Mouse (Mus musculus) kidney, postnatal 14 days (tissue): ENCODE measurements at regions not wholly inside any gene's neighbourhood (a gene's known extent, or its start where the extent isn't known, plus 50 kb on each side); places are given as distances from the start of the nearest gene placed in this dataset.

Experiments used
- DNase-seq: peaks from one replicate; pipeline ENCODE4 v3.0.0; 2022; ENCODE audit warnings: mixed read lengths

DNA sequence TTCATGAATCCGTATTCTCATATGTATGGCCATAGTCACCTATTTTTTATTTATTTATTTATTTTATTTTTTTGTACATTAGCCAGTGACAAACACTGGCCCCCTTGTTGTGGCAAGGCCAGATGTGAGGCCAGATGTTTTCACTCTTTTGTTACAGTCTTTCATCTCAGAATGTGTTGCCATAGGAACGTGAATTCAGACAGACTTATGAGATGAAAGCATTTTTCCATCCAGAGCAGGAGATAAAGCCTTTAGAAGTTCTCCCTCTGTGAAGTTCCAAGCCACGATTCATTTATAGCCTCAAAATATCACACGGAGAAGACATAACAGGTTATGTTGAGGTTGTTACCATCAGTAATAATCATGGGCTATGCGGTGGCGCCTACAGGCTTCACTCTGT is 220.9 kb downstream of the Arpp21 start:
- no peak for DNase-seq

DNA sequence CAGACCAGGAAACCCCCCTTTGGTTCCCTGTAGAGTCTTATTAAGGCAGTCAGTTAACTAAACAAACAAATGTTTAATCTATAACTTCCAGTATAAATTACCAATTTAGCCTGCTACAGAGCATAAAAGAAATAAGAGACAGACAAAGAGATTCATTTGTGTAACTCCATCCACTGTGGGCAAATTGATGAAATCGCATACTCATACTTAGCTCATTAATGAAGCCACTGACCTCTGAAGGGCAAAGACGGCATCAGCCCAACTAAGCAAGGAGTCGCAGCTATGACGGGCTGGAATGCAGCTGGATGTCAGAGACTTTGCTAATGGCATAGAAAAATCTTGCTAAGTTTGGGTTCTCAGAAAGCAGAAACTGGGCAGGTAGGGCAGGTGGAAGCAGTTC is 241.3 kb downstream of the Arpp21 start:
- DNase-seq, result no peak

DNA sequence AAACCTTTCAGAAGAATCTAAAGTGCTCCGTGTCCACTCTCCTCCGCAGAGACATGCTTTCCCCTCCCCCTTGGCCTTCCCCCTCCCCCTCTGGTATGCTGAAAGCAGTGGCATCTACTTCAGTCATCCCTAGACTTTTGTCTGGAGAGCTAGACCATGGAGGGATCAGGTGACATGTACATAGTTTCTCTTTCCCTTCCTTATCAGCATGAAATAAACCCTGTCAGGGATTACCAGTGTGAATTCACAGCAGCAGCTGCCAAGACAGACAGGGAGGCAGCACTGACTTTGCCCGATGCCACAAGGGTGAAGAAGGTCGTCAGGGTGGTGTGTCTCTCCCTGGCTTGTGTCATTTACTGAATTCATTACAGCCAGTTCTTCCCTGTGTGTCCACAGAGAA is 241.9 kb downstream of the Arpp21 start:
- no peak for DNase-seq

DNA sequence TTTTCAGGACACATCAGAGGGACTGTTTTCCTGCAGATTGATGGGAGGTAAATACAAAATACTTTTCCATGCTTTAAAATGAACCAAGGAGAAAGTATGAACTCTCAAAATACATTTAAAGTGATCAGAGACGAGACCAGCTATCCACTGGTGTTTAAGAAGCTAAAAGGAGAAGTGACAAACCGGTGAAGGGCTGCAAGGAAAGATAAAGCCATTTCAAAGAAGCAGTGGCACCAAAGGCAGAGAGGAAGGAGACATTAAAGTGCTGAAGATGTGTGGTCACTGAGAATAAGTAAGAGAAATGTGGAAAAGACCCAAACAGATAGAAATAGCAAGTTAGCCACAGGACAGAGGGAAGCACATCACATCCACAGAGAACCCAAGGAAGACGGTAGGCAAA is 245.7 kb downstream of the Arpp21 start:
- no peak for DNase-seq

DNA sequence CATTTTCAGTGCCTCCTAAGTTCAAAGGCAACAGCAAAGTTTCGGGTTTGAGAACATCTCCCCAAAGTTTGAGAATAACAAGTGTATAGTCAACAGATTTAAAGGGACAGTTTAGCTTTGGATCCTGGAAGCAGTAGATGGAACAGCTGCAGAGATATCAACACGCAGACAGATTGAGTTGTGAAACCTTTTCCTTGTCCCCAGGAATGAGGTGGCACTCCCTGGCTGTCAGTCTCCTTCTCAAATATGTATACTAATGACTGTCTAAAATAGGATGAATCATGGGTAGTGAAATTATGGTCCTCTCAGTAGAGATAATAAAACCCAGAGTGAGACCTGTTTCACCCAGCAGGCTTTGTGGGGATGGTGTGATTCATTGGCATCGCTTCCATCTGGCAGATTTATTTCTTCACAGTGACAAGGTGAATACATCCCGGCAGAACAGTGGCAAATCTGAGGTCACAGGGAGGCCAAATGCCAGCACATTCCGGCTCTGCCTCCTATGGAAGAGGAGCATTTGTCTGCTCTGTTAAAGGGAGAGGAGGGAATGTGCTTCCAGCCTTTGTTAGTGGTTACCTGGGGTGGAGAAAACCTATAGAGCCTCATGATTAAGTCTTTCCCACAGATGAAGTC is 272.2 kb downstream of the Arpp21 start:
- no peak for DNase-seq

DNA sequence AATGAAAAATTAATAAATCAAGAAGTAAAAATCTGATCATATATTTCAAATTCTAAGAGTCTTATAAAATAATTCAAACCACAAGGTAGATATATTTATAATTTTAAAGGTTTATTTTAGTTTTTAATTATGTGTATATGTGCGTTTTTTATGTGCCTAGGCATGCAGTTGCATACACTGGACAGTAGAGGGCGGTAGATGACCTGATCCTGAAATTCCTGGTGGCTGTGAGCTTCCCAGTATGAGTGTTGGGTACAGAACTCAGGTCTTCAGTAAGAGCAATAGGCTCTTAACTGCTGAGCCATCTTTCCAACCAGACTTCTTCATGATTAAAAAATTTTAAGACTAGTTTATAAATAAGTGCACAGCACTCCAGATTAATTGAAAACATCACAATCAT is 267.7 kb upstream of the Stac start:
- no peak for DNase-seq

DNA sequence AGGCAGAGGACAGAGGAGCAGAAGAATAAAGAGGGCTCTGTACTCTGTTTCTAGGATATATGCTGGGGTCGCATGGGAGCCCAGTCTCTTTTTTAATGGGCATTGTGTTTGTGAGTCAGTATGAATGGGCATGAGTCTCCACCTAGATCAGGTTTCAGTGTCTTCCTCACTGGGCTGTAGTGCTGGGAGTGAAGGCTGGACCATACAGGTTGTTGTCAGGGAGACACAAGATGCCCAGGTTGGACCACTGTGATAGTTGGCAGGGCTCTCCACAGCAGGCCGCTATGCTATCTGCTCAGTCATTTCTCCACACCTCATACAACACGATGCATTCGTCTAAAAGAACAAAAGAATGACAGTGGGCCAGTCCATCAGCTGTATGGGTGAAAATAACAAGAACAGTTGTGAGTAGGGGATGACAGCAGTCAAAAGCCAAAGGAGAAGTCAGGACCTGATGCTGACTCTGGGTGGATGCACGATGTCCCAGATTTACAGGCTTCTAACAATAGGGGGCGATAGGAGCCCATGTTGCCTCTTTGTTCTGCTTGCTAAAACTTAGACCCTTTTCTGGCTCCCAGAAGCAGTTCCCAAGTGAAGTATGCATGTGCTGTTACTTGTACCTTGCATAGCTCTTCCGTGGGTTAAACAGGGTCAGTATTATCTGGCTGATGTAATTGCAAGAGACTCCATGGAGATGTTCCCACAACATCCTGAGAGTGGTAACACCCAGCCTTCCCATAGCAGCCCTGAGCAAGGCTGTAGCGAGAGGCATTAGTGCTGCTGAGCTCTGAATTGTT is 249.3 kb upstream of the Stac start:
- peak; percentile 6 for DNase-seq

DNA sequence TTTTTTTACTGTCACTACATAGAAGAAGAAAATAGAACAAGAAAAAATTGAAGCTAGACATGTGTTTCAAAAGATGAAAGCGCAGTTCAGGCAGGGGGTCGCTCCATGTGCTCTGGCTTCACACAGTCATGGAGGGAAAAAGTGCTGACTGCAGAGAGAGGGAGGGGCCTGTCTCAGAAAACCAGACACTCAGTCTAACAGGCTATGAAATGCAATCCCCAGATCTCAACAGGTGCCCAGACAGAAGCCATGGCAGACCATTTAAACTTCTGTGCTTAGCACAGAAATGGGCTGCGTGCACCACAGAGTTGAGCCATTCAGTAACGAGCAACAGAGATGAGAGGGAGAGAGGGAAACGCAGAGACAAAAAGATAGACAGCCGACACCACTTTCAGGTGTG is 242.3 kb upstream of the Stac start:
- DNase-seq, result no peak

DNA sequence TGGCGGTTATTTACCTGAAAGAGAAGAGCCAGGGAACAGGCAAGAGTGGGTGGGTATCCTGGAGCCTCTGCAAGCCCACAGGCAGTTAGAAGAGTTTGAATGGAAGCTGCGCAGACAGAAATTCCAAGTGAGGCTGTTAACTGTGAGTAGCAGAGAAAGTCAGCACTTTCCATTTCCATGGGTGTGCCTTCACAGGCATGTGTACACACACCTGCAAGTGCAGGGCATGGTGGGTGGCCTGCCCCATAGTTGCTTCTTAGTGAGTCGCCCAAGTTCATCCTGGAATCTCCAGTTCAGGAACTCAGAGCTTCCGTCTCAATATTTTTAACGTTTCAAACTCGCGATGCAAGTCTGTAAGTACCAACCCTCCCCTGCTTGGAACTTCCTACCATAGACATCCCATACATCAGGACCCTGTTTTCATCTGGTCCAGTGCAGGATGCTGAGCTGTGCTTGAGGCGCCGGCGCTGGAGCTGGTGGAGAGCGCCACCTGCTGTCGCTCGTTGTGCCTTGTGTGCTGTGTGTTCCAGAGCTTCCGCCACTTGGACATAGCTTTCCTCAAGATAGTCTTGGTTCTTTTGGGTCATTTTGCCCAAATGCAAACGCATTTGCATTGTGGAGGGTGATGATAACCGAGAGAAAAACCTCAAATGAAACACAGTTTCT is 228.3 kb upstream of the Stac start:
- DNase-seq, result peak; percentile 75

DNA sequence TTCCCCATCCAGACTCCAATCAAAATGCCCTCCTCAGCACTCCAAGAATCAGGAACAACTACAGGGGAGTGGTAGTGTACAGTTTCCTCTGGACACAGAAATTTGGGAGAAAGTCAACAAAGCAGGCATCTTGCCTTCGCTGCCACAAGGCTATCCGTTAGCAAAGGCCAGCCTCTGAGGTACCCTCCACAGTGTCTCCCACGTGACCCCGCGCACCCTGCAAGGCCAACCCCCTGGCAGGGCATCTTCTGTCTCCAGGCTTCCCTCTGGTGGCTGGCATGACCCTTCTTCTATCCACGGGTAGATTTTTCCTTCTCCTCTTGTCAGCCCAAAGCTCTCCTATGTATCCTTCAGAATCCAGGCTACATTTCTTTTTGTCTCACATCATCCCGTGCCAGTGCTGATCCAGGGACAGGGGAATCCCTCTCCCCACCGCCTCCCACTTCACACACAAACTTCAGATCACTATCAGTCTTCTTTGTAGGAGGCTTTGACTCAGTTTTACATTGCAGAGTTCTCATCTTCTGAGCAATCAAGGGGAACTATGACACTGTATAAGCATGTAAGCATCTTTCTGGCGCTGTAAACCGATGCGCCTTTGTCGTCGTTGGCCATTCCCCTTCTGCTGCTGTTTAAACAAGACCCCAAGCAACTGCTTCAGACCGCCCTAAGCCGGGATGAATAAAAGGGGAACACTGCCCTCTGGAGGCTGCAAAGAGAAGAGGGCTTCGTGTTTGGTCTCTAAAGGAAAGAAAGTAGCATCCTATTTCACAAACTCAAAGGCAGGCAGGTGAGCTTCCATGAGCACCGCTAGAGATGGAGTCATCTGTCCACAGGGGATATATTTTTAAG is 226.8 kb upstream of the Stac start:
- peak; percentile 31 for DNase-seq

DNA sequence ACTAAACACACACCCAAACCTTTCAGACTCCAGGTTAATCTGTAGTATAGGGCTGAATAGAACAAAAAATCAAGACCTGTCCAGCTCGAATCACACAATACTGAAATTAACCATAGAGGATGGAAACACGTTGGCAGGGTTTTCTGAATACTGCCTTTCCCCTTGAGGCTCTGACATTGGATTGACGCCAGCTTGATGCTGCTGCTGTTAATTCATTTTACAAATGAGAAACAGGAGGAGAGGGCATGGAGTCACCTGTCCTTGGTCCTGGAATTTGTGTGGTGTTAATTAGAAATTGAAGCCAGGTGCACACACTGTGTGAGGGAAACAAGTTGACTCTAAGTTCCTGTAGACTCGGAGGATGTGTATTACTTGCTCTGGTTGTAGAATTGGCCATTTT is 218.7 kb upstream of the Stac start:
- no peak for DNase-seq

DNA sequence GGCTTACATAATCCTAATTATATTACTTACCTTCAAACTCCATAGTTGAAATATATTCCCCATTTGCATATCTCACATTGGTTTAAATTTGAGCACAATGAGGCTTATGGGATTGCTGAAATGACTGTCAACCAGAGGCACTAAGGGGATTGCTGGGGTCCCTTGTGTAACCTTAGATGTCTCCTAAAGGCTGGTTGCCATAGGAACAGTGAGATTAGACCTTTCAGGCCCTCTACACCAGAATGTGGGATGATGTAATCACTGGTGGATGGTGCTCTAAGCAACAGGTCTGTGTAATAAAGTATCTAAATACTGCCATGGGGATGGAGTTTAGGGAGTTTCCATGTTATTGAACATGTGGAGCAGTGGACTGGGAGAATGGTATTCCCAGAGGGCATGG is 210.0 kb upstream of the Stac start:
- DNase-seq, result no peak

DNA sequence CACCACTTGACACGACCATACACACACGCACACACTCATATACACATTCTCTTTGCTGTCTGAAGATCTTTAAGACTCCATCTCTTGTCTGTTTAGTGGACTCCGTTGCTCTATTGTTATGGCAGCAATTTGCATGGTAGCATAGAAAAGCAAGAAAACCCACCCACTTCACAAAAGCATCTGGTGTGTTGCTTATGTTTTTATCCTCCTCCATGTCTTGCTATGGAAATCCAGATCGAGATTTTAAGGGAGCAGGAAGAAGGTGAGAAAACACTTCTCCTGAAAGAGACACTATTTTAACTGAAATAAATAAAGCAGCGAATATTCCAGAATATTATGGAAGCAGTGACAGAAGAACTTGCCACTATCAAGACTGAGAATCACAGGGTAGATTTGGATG is 207.5 kb upstream of the Stac start:
- no peak for DNase-seq

DNA sequence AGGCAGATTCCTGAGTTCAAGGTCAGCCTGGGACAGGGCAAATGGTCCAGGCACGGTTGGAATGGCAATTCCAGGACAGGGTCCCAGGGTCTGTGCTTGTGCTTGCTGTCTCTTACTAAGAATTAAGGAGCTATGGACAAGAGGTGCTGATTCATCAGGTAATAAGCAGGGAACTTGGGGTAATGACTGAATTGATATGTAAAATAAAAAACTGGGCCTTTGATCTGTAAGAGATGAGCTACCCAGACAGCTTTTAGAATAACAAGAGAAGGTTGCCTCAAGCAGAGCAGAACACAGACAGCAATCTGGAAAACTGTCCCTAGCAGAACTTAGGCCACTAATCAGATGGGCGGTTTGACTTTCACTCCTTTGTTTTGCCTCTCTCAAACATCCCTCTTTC is 189.6 kb upstream of the Stac start:
- DNase-seq, result no peak

DNA sequence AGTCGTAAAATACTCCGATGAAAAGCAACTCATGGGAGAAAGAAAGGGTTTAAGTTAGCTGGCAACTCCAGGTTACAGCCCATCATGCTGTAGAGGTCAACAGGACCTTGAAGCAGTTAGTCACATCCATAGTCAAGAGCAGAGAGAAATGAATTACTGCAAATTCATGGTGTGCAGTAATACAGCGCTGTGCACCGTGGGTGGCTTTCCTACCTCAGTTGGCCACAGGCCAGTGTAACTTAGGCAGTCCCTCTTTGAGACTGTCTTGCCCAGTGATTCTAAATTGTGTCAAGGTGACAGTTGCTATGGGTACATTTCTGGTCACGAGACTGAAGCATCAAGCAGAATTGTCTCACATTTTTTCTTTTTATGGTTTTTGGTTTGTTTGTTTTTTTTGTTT is 186.7 kb upstream of the Stac start:
- no peak for DNase-seq

DNA sequence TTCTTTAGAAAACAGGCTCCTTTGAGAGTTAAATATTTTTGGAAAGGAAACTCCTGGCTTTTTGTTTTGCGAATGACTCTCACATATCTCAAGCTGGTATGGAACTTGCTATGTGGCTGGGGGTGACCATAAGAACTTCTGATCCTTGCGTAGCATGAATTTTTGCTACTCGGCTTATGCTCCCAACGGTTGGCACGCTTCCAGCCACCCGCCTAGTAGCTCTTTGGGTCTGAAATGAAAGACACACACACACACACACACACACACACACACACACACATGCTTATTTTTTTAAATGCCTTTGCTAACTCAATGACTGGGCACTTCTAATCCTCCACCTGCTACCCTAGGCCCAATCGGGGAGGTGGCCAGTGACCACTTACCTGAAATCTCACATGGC is 180.3 kb upstream of the Stac start:
- peak; percentile 2 for DNase-seq

DNA sequence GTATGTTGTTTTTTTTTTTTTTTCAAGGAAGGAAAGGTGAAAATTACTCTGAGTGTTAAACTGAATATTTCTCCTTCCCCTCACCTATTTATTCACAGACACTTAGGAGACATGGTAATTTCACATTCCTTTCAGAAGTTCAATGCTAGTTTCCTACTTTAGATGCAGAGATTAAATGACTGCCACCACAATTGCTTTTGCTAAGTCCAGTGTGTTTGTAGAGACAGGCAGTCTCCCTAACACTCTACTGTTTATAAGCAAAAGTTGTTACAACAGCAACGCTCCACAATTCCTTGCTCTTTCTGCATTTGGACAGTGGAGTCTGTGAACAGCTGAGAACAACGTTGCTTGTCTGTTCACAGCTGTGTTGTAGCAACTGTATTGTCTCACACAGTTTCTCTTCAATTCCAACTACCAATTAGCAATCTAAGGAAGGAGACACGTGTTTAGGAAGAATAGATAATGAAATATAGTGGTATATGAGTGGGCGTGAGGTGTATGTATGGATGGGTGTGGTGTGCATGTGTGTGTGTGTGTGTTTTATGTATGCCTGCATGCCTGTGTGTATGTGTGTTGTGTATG is 179.7 kb upstream of the Stac start:
- no peak for DNase-seq

DNA sequence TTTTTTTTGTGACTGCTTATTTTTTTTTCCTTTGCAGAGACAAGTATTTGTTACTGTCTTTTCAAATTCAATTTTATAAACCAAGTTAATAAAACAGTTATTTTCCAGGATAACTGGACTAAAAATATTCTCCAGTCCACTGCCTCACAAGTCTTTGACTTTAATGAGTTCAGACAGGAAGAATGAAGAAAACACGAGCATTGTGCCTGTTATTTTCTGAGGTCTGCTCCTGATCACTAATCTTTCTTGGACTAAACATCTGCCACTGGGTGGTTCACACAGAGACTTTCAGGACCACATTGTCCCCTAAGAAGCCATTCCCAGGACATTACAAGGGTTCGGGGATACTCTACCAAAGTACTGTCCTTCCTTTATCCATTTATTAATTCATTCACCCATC is 167.9 kb upstream of the Stac start:
- DNase-seq, result no peak

DNA sequence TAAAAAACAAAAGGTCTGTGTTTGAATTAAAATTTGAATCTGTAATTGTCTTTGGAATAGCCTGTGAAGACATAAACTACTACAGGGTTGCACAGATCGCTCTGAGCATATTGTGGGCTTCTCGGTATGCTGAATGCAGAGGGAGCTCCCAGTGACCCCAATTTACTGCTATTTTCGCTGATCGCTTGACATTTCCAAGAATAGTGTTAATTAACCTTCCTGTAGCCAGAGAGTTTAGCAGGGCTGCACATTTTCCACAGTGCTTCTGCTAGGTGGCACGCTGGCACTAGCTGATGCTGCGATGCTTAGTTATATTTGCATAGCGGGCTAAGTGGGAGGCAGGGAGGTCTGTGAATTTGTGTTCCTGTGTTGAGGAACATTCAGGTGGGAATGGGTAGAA is 164.8 kb upstream of the Stac start:
- no peak for DNase-seq

DNA sequence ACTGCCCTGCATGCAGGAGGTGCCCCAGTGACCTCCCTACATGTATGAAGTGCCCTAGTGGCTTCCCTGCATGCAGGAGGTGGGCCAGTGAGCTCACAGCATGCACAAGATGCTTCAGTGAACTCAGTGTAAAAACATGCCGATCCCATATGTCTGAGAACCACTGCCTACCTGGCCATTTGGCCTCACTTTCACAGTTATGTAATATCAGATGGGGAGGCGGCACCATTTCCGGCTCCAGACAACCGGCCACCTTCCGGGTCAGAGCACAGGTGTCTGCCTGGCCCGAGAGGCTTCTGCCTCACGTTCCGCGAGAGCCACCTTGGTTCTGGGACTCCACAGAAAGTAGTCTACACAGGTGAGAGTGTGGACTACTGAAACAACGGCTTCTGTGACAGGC is 156.2 kb upstream of the Stac start:
- DNase-seq, result no peak

DNA sequence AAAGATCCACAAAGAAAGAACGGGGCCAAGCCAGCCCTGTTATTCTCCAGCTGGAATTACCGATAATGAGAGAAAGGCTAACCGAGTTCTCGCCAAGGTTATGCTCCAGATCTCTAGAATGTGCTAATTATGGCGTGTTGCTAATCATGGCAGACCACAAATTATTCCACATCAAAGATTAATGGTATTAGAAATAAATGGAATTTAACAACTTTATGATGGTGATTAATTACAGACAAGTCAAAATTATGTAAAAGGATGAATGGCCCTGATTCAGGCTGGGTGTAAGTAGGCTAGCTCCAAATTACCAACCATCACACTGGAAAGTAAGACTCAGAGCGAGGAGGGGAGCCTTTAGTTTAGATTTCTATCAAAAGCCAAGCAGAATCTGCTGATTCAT is 151.0 kb upstream of the Stac start:
- DNase-seq, result peak; percentile 26

DNA sequence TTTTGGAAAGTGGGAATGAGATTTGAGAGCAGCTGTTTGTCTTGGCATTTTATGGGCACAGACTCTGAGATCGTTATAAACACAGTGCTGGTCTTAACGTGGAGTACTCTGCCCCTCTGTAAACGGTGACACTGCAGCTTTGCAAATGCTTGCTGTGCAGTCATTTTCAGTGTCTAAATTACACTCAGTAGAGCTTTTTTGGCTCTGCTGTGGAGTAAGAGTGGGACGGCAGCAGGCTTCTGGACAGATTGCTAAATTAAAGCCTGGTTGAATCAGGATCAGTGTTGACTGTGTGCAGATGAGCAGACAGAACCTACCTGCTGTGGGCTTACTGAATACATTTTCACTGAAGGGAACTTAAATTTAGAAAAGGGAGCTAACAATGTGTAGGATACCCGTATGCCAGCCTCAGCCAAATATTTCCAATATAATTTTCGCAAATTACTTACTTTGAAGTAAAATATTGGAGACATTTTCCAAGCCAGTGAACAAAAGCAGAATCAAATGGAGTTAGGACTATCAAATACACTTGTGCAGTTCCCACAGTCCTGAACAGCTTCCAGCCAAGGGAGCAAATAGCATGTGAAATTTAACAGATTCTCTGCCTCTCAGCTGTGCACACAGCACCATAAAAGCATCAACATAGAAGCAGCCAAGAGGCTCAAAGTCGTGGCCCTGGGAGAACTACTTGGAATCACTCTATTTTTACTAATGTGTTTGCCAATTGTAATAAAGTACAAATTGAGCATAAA is 148.1 kb upstream of the Stac start:
- peak; percentile 29 for DNase-seq
